In the genomic region with DNA sequence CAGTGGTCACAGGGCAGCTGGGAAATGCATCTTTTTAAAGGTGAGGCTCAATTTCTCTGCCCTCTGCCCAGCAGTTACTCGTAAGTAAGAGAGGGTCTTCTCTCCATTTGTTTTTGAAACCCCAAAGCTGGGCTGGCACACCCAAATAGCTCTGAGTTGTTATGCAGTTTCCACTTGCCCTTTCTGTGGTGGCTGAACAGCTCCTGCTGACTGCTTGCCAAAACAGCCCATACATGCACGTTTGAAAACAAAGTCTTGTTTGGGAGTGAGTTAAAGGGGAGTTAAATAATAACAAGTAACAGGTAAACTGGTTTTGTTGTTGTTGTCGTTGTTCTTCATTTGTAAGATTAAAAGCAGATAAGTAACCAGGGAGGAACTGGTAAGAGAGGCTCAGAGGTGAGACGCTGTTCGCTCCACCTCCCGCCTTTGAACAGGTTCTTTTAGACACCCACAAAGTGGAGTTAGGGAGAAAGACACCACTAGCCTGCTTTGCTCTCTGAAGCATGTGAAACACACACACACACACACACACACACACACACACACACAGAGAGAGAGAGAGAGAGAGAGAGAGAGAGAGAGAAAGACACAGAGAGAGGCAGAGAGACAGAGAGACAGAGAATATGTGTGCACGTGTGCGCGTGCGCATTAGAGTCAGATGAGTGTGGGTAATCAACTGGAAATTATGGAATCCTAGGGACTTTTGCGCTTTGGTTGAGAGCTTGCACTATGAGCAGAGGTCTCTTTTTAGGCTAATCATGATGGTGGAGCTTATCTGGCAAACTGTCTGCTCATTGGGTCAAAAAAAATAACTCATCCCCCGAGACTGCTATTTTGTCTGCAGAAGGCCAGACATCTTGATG, we compare ENCODE assay signal across 8 mouse cellular contexts. TPM values are rescaled to one million over a fixed set of nuclear protein-coding genes. Genes with fewer than 3 reads are reported as not detected.
DNase-seq lines count a peak whose midpoint lies in the region; ATAC-seq and TF ChIP-seq lines count a peak whose summit lies in the region.
"Had no signal": no experiment of that assay in that cellular context is flagged by ENCODE, and none has a peak within 500 bp of the region (broad histone marks: within the 10 kb centered on the region; RNA-seq: fewer than 3 reads in every experiment).

No protein-coding gene starts in this region.

- H3K4me3 ChIP-seq in liver, adult 2 months (ENCODE audit: insufficient read depth, low read depth, low read length), result no peak overlapping the region; the same call in 1 of the 2 replicates
- H3K4me3 ChIP-seq in neural tube, embryonic 13.5 days, result no peak overlapping the region
- H3K4me3 ChIP-seq in forebrain, embryonic 14.5 days (ENCODE audit: low read depth, low read length), result no peak overlapping the region

- no peak for TF ChIP-seq CTCF in liver, adult 2 months (IDR thresholded peaks at IDR 0.05; ENCODE audit: low read depth, low read length)

- no peak overlapping the region for H3K27ac ChIP-seq in liver, adult 2 months (replicated peaks; ENCODE audit: insufficient read depth, low read depth, low read length)
- H3K27ac ChIP-seq in neural tube, embryonic 13.5 days (replicated peaks), result no peak overlapping the region
- H3K27ac ChIP-seq in forebrain, embryonic 14.5 days (ENCODE audit: low read depth, low read length), result no peak overlapping the region

- peak; percentile 53 for ATAC-seq in activated CD4-positive, CD25-positive, alpha-beta regulatory T cell, adult 4 months
- ATAC-seq in inflammation-experienced regulatory T-cells, adult 6 months, result peak; percentile 32
- ATAC-seq in neural tube, embryonic 13.5 days (ENCODE audit: low read depth), result no peak
- no peak for ATAC-seq in forebrain, embryonic 14.5 days

- no peaks in the 10 kb centered on the region for H3K9me3 ChIP-seq in neural tube, embryonic 13.5 days
- H3K9me3 ChIP-seq in forebrain, embryonic 14.5 days (replicated peaks; ENCODE audit: control insufficient read depth, low read length), result no peaks in the 10 kb centered on the region

- peaks cover 8% of the 10 kb centered on the region; the same call in 1 of the 2 replicates for H3K79me2 ChIP-seq in liver, adult 2 months (ENCODE audit: control insufficient read depth, insufficient read depth, low read length)

- no peaks in the 10 kb centered on the region; the same call in none of the 2 replicates for H3K4me1 ChIP-seq in liver, adult 2 months (ENCODE audit: control insufficient read depth, insufficient read depth, low read length)
- peaks cover 59% of the 10 kb centered on the region for H3K4me1 ChIP-seq in neural tube, embryonic 13.5 days (replicated peaks)
- H3K4me1 ChIP-seq in forebrain, embryonic 14.5 days (ENCODE audit: control insufficient read depth, insufficient read depth, low read length), result peaks cover 6% of the 10 kb centered on the region

- H3K27me3 ChIP-seq in liver, adult 2 months (ENCODE audit: control insufficient read depth, insufficient read depth, low read length), result peaks cover 8% of the 10 kb centered on the region
- H3K27me3 ChIP-seq in neural tube, embryonic 13.5 days, result peaks cover 36% of the 10 kb centered on the region
- H3K27me3 ChIP-seq in forebrain, embryonic 14.5 days (replicated peaks; ENCODE audit: control insufficient read depth, insufficient read depth, low read length), result peaks cover 6% of the 10 kb centered on the region

- H3K4me2 ChIP-seq in neural tube, embryonic 13.5 days, result peak overlapping the region; percentile 93
- no peak overlapping the region for H3K4me2 ChIP-seq in forebrain, embryonic 14.5 days (ENCODE audit: low read length)

- no peak for DNase-seq in liver, adult 2 months (ENCODE audit: extremely low read depth, low read depth, low spot score)
- no peak for DNase-seq in liver
- DNase-seq in right cerebral cortex, postnatal 4 days, result no peak
- no peak for DNase-seq in forebrain, embryonic 14.5 days (ENCODE audit: low spot score)
- DNase-seq: cerebellum, postnatal 25 days had no signal

- no peak for TF ChIP-seq POLR2A in liver, adult 2 months (IDR thresholded peaks at IDR 0.05; ENCODE audit: extremely low read depth, insufficient read depth, low read length)

- WGBS in liver, adult 2 months, result 69% methylated on average over 12 of the region's 12 CpGs
- WGBS in neural tube, embryonic 13.5 days, result 76% methylated on average over 12 of the region's 12 CpGs
- 73% methylated on average over 12 of the region's 12 CpGs for WGBS in forebrain, embryonic 14.5 days

- peak overlapping the region; percentile 38; the same call in 1 of the 2 replicates for H3K9ac ChIP-seq in liver, adult 2 months (ENCODE audit: low read depth, low read length)
- H3K9ac ChIP-seq in neural tube, embryonic 13.5 days, result no peak overlapping the region
- H3K9ac ChIP-seq in forebrain, embryonic 14.5 days (ENCODE audit: low read length), result no peak overlapping the region

- no peaks in the 10 kb centered on the region for H3K36me3 ChIP-seq in liver, adult 2 months (ENCODE audit: control insufficient read depth, insufficient read depth, low read length)
- no peaks in the 10 kb centered on the region for H3K36me3 ChIP-seq in neural tube, embryonic 13.5 days
- no peaks in the 10 kb centered on the region for H3K36me3 ChIP-seq in forebrain, embryonic 14.5 days (ENCODE audit: control insufficient read depth, insufficient read depth, low read length)

RNA-seq across cellular contexts. Expression of a gene that starts 5.5 kb away (rescaled TPM):
- 3.7 and 6.0 TPM in 2 replicates for total RNA-seq in liver, adult 2 months (2014; rRNA removed)
- 2.2 and 2.7 TPM in 2 replicates for polyA plus RNA-seq in liver, adult 2 months (2012; rRNA removed)
- 10 to 100 TPM; 29.8 to 38.2 TPM for polyA plus RNA-seq in activated CD4-positive, CD25-positive, alpha-beta regulatory T cell, adult 4 months (2017; shearing (Covaris generic))
- 10 to 100 TPM; 25.3 to 58.2 (median 55.2) TPM for polyA plus RNA-seq in inflammation-experienced regulatory T-cells, adult 6 months (2017; shearing (Covaris generic))
- polyA plus RNA-seq in neural tube, embryonic 13.5 days (2015; fragmentation: Nextera tagmentation; extraction: Ambion mirVana), result 3.9 and 4.0 TPM in 2 replicates
- 1.3 and 1.5 TPM in 2 replicates for polyA plus RNA-seq in forebrain, embryonic 14.5 days (2014; fragmentation: Nextera tagmentation; extraction: Ambion mirVana)

Comparison
In these comparisons a context has a peak if more than half of its experiments do, and no peak if none do; other contexts are left out.
1. ATAC-seq: peak in activated CD4-positive, CD25-positive, alpha-beta regulatory T cell, adult 4 months (single experiment) and inflammation-experienced regulatory T-cells, adult 6 months (single experiment); none in neural tube, embryonic 13.5 days (single experiment) and forebrain, embryonic 14.5 days (single experiment).